In genomic region chr9:107714221-107714952, GRCm38 (mm10) we compare ENCODE assay signal across 9 mouse cellular contexts. TPM values are rescaled to one million over a fixed set of nuclear protein-coding genes. Genes with fewer than 3 reads are reported as not detected.
DNase-seq lines count a peak whose midpoint lies in the region; ATAC-seq and TF ChIP-seq lines count a peak whose summit lies in the region.
"Had no signal": no experiment of that assay in that cellular context is flagged by ENCODE, and none has a peak within 500 bp of the region (broad histone marks: within the 10 kb centered on the region; RNA-seq: fewer than 3 reads in every experiment).

No protein-coding gene starts in this region.

- TF ChIP-seq EP300 in liver, postnatal 0 days (IDR thresholded peaks at IDR 0.05; ENCODE audit: low read depth), result no peak

- no peak overlapping the region for H3K9ac ChIP-seq in forebrain, embryonic 12.5 days
- no peak overlapping the region for H3K9ac ChIP-seq in hindbrain, embryonic 14.5 days
- no peak overlapping the region for H3K9ac ChIP-seq in liver, postnatal 0 days (replicated peaks)

- peaks cover 30% of the 10 kb centered on the region for H3K27me3 ChIP-seq in forebrain, embryonic 12.5 days
- H3K27me3 ChIP-seq in hindbrain, embryonic 14.5 days (ENCODE audit: control insufficient read depth, insufficient read depth, low read length), result no peaks in the 10 kb centered on the region
- peaks cover 36% of the 10 kb centered on the region for H3K27me3 ChIP-seq in liver, postnatal 0 days (ENCODE audit: insufficient read depth, low read length)

- no peak overlapping the region; the same call in 1 of the 2 replicates for H3K4me2 ChIP-seq in forebrain, embryonic 12.5 days
- no peak overlapping the region for H3K4me2 ChIP-seq in hindbrain, embryonic 14.5 days (replicated peaks)
- H3K4me2 ChIP-seq in liver, postnatal 0 days (ENCODE audit: low read depth, low read length), result no peak overlapping the region

- ATAC-seq in forebrain, embryonic 12.5 days (ENCODE audit: low FRiP score), result no peak
- ATAC-seq in hindbrain, embryonic 14.5 days (ENCODE audit: low FRiP score), result no peak
- no peak for ATAC-seq in liver, postnatal 0 days

- peak overlapping the region; percentile 62 for H3K27ac ChIP-seq in forebrain, embryonic 12.5 days
- 0 out of 2 replicates have a peak overlapping the region, but pooled peaks have one; percentile 20 for H3K27ac ChIP-seq in hindbrain, embryonic 14.5 days
- H3K27ac ChIP-seq in liver, postnatal 0 days (ENCODE audit: low read depth), result no peak overlapping the region

- peaks cover 24% of the 10 kb centered on the region for H3K4me1 ChIP-seq in forebrain, embryonic 12.5 days
- H3K4me1 ChIP-seq in hindbrain, embryonic 14.5 days (replicated peaks; ENCODE audit: control insufficient read depth, insufficient read depth, low read length), result peaks cover 17% of the 10 kb centered on the region
- H3K4me1 ChIP-seq in liver, postnatal 0 days (ENCODE audit: insufficient read depth), result peaks cover 11% of the 10 kb centered on the region; the same call in 1 of the 2 replicates

- TF ChIP-seq CTCF in liver, postnatal 0 days (IDR thresholded peaks at IDR 0.05; ENCODE audit: low read depth), result no peak

- no peaks in the 10 kb centered on the region for H3K9me3 ChIP-seq in forebrain, embryonic 12.5 days
- no peaks in the 10 kb centered on the region for H3K9me3 ChIP-seq in hindbrain, embryonic 14.5 days (ENCODE audit: control insufficient read depth, low read length)
- no peaks in the 10 kb centered on the region for H3K9me3 ChIP-seq in liver, postnatal 0 days (ENCODE audit: low read length)
- H3K9me3 ChIP-seq: megakaryocyte, embryonic 14.5 days had no signal

- peak; percentile 81 to 85 for DNase-seq in urinary bladder, adult 18-20 months (ENCODE audit: low spot score in 2 of 2)
- no peak for DNase-seq in urinary bladder, postnatal 10 days (ENCODE audit: low spot score)
- DNase-seq in hindbrain, embryonic 14.5 days (ENCODE audit: low spot score), result no peak
- peak; percentile 43 for DNase-seq in liver, postnatal 0 days
- DNase-seq in testis, postnatal 14 days (ENCODE audit: low spot score), result peak; percentile 61
- no peak for DNase-seq in thymus, postnatal 4 days
- DNase-seq in layer of hippocampus, adult 11-12 months (ENCODE audit: low spot score), result no peak

- no peaks in the 10 kb centered on the region for H3K36me3 ChIP-seq in forebrain, embryonic 12.5 days (replicated peaks)
- no peaks in the 10 kb centered on the region for H3K36me3 ChIP-seq in hindbrain, embryonic 14.5 days (replicated peaks; ENCODE audit: control insufficient read depth, insufficient read depth)
- no peaks in the 10 kb centered on the region for H3K36me3 ChIP-seq in liver, postnatal 0 days (replicated peaks; ENCODE audit: insufficient read depth, low read length)

- no peak overlapping the region for H3K4me3 ChIP-seq in forebrain, embryonic 12.5 days (replicated peaks)
- H3K4me3 ChIP-seq in hindbrain, embryonic 14.5 days (replicated peaks; ENCODE audit: low read length), result no peak overlapping the region
- H3K4me3 ChIP-seq in liver, postnatal 0 days (ENCODE audit: low read depth, low read length), result no peak overlapping the region
- H3K4me3 ChIP-seq: megakaryocyte, embryonic 14.5 days had no signal

- 20% methylated on average over 12 of the region's 12 CpGs for WGBS in forebrain, embryonic 12.5 days
- 17% methylated on average over 12 of the region's 12 CpGs for WGBS in hindbrain, embryonic 14.5 days
- WGBS in liver, postnatal 0 days (ENCODE audit: insufficient replicate concordance), result 37% methylated on average over 12 of the region's 12 CpGs

RNA-seq across cellular contexts. Expression of gene Sema3f, which starts 4.1 kb away (rescaled TPM):
- 13.2 and 15.2 TPM in 2 replicates for polyA plus RNA-seq in forebrain, embryonic 12.5 days (2016; fragmentation: Nextera tagmentation; extraction: Ambion mirVana)
- 17.5 and 17.7 TPM in 2 replicates for polyA plus RNA-seq in hindbrain, embryonic 14.5 days (2014; fragmentation: Nextera tagmentation; extraction: Ambion mirVana)
- 0.76 and 1.1 TPM in 2 replicates for polyA plus RNA-seq in liver, postnatal 0 days (2015; fragmentation: Nextera tagmentation; extraction: Ambion mirVana)

RNA-seq across cellular contexts. Expression of gene Gnat1, which starts 34.9 kb away (rescaled TPM):
- 1.7 and 2.1 TPM in 2 replicates for polyA plus RNA-seq in forebrain, embryonic 12.5 days (2016; fragmentation: Nextera tagmentation; extraction: Ambion mirVana)
- polyA plus RNA-seq in hindbrain, embryonic 14.5 days (2014; fragmentation: Nextera tagmentation; extraction: Ambion mirVana), result 1.3 TPM in 2 replicates
- polyA plus RNA-seq in liver, postnatal 0 days (2015; fragmentation: Nextera tagmentation; extraction: Ambion mirVana), result 5.8 and 6.2 TPM in 2 replicates

RNA-seq across cellular contexts. Expression of gene Slc38a3, which starts 45.1 kb away (rescaled TPM):
- polyA plus RNA-seq in forebrain, embryonic 12.5 days (2016; fragmentation: Nextera tagmentation; extraction: Ambion mirVana), result 8.5 and 10.6 TPM in 2 replicates
- 48.3 and 48.5 TPM in 2 replicates for polyA plus RNA-seq in hindbrain, embryonic 14.5 days (2014; fragmentation: Nextera tagmentation; extraction: Ambion mirVana)
- polyA plus RNA-seq in liver, postnatal 0 days (2015; fragmentation: Nextera tagmentation; extraction: Ambion mirVana), result 147 and 174 TPM in 2 replicates

RNA-seq across cellular contexts. Expression of gene Rbm5, which starts 56.4 kb away (rescaled TPM):
- polyA plus RNA-seq in forebrain, embryonic 12.5 days (2016; fragmentation: Nextera tagmentation; extraction: Ambion mirVana), result 232 and 237 TPM in 2 replicates
- polyA plus RNA-seq in hindbrain, embryonic 14.5 days (2014; fragmentation: Nextera tagmentation; extraction: Ambion mirVana), result 199 and 205 TPM in 2 replicates
- 37.8 and 41.7 TPM in 2 replicates for polyA plus RNA-seq in liver, postnatal 0 days (2015; fragmentation: Nextera tagmentation; extraction: Ambion mirVana)

Comparison
In these comparisons a context has a peak if more than half of its experiments do, and no peak if none do; other contexts are left out.
1. DNase-seq: peak in urinary bladder, adult 18-20 months (2 of 2), liver, postnatal 0 days (single experiment) and testis, postnatal 14 days (single experiment); none in urinary bladder, postnatal 10 days (single experiment), hindbrain, embryonic 14.5 days (single experiment), thymus, postnatal 4 days (single experiment) and layer of hippocampus, adult 11-12 months (single experiment).